Mouse (Mus musculus): Measurements from ENCODE around the gene Abtb1. TPM values are rescaled to one million over a fixed set of nuclear protein-coding genes. Genes with fewer than 3 reads are reported as not detected.

Gene Abtb1
- polyA plus RNA-seq, 1 experiment from 2014 or later: 31.6 TPM

- H3K4me1 ChIP-seq (ENCODE audit: control insufficient read depth, insufficient read depth, low read length): peaks cover 13% of the 10 kb centered on the region
- ATAC-seq (replicated peaks; ENCODE audit: extremely low read depth, insufficient read depth, low FRiP score): no peak
- no peak overlapping the region for H3K9ac ChIP-seq (ENCODE audit: low read length)
These were observed 36.7 kb downstream of the Abtb1 start for GRCm38 (mm10) chr6:88804966-88805577.

GRCm38 (mm10) chr6:88803957-88804695, 37.7 kb downstream of the Abtb1 start:
- H3K4me1 ChIP-seq (ENCODE audit: control insufficient read depth, insufficient read depth, low read length): peaks cover 9% of the 10 kb centered on the region
- no peak overlapping the region for H3K4me2 ChIP-seq (ENCODE audit: low read depth, low read length)
- no peak overlapping the region for H3K9ac ChIP-seq (ENCODE audit: low read length)
- H3K27ac ChIP-seq (ENCODE audit: low read length): peak overlapping the region; percentile 26
- no peaks in the 10 kb centered on the region for H3K27me3 ChIP-seq (ENCODE audit: control insufficient read depth, insufficient read depth, low read length)
- peak; percentile 56 for ATAC-seq (replicated peaks; ENCODE audit: extremely low read depth, insufficient read depth, low FRiP score)
- H3K9me3 ChIP-seq (replicated peaks; ENCODE audit: control insufficient read depth, low read length): no peaks in the 10 kb centered on the region
- H3K4me3 ChIP-seq (ENCODE audit: low read length): no peak overlapping the region
- no peaks in the 10 kb centered on the region for H3K36me3 ChIP-seq (ENCODE audit: control insufficient read depth, insufficient read depth)
- 45% methylated on average over 4 of the region's 4 CpGs for WGBS

More at GRCm38 (mm10) chr6:88804966-88805577, 36.7 kb downstream of the Abtb1 start:
- Histone ChIP-seq H3K27me3 (ENCODE audit: control insufficient read depth, insufficient read depth, low read length) (no peaks in the 10 kb centered on the region), H3K4me3 (ENCODE audit: low read length) (no peak overlapping the region), H3K9me3 (replicated peaks; ENCODE audit: control insufficient read depth, low read length) (no peaks in the 10 kb centered on the region), H3K4me2 (ENCODE audit: low read depth, low read length) (no peak overlapping the region), H3K36me3 (ENCODE audit: control insufficient read depth, insufficient read depth) (no peaks in the 10 kb centered on the region), H3K27ac (ENCODE audit: low read length) (no peak overlapping the region)
- WGBS: 80% methylated on average over 17 of the region's 17 CpGs

GRCm38 (mm10) chr6:88803051-88803450, 38.7 kb downstream of the Abtb1 start:
- 69% methylated on average over 7 of the region's 7 CpGs for WGBS

GRCm38 (mm10) chr6:88800735-88801134, 41.0 kb downstream of the Abtb1 start:
- WGBS: 14% methylated on average over 3 of the region's 3 CpGs
- no peaks in the 10 kb centered on the region for H3K27me3 ChIP-seq (ENCODE audit: control insufficient read depth, insufficient read depth, low read length)
- peaks cover 9% of the 10 kb centered on the region for H3K4me1 ChIP-seq (ENCODE audit: control insufficient read depth, insufficient read depth, low read length)
- no peak overlapping the region for H3K4me2 ChIP-seq (ENCODE audit: low read depth, low read length)
- H3K27ac ChIP-seq (ENCODE audit: low read length): peak overlapping the region; percentile 9; the same call in 1 of the 2 replicates
- H3K9me3 ChIP-seq (replicated peaks; ENCODE audit: control insufficient read depth, low read length): no peaks in the 10 kb centered on the region
- no peaks in the 10 kb centered on the region for H3K36me3 ChIP-seq (ENCODE audit: control insufficient read depth, insufficient read depth)
- no peak overlapping the region for H3K9ac ChIP-seq (ENCODE audit: low read length)
- 0 out of 2 replicates have a peak, but pooled peaks have one; percentile 15 for ATAC-seq (replicated peaks; ENCODE audit: extremely low read depth, insufficient read depth, low FRiP score)
- no peak overlapping the region for H3K4me3 ChIP-seq (ENCODE audit: low read length)

More at GRCm38 (mm10) chr6:88803051-88803450, 38.7 kb downstream of the Abtb1 start:
- H3K9me3 ChIP-seq (replicated peaks; ENCODE audit: control insufficient read depth, low read length): no peaks in the 10 kb centered on the region
- H3K4me2 ChIP-seq (ENCODE audit: low read depth, low read length): no peak overlapping the region
- H3K9ac ChIP-seq (ENCODE audit: low read length): no peak overlapping the region
- H3K27me3 ChIP-seq (ENCODE audit: control insufficient read depth, insufficient read depth, low read length): no peaks in the 10 kb centered on the region
- no peaks in the 10 kb centered on the region for H3K36me3 ChIP-seq (ENCODE audit: control insufficient read depth, insufficient read depth)
- H3K27ac ChIP-seq (ENCODE audit: low read length): no peak overlapping the region
- H3K4me3 ChIP-seq (ENCODE audit: low read length): no peak overlapping the region
- ATAC-seq (replicated peaks; ENCODE audit: extremely low read depth, insufficient read depth, low FRiP score): no peak
- H3K4me1 ChIP-seq (ENCODE audit: control insufficient read depth, insufficient read depth, low read length): peaks cover 9% of the 10 kb centered on the region

- Histone ChIP-seq H3K4me1 (ENCODE audit: control insufficient read depth, insufficient read depth, low read length) (peaks cover 9% of the 10 kb centered on the region), H3K27me3 (ENCODE audit: control insufficient read depth, insufficient read depth, low read length) (no peaks in the 10 kb centered on the region), H3K9ac (ENCODE audit: low read length) (no peak overlapping the region), H3K4me2 (ENCODE audit: low read depth, low read length) (no peak overlapping the region), H3K27ac (ENCODE audit: low read length) (no peak overlapping the region), H3K9me3 (replicated peaks; ENCODE audit: control insufficient read depth, low read length) (no peaks in the 10 kb centered on the region), H3K4me3 (ENCODE audit: low read length) (no peak overlapping the region), H3K36me3 (ENCODE audit: control insufficient read depth, insufficient read depth) (no peaks in the 10 kb centered on the region)
- ATAC-seq (replicated peaks; ENCODE audit: extremely low read depth, insufficient read depth, low FRiP score): no peak
- 74% methylated on average over 7 of the region's 7 CpGs for WGBS
These were observed 41.6 kb downstream of the Abtb1 start for GRCm38 (mm10) chr6:88800191-88800590.

GRCm38 (mm10) chr6:88794561-88794971, 47.2 kb downstream of the Abtb1 start:
- Histone ChIP-seq H3K4me1 (ENCODE audit: control insufficient read depth, insufficient read depth, low read length) (peaks cover 14% of the 10 kb centered on the region), H3K27ac (ENCODE audit: low read length) (no peak overlapping the region), H3K36me3 (ENCODE audit: control insufficient read depth, insufficient read depth) (no peaks in the 10 kb centered on the region), H3K4me3 (ENCODE audit: low read length) (no peak overlapping the region), H3K4me2 (ENCODE audit: low read depth, low read length) (no peak overlapping the region), H3K9ac (ENCODE audit: low read length) (no peak overlapping the region), H3K9me3 (replicated peaks; ENCODE audit: control insufficient read depth, low read length) (no peaks in the 10 kb centered on the region), H3K27me3 (ENCODE audit: control insufficient read depth, insufficient read depth, low read length) (no peaks in the 10 kb centered on the region)
- ATAC-seq (replicated peaks; ENCODE audit: extremely low read depth, insufficient read depth, low FRiP score): no peak
- WGBS: 70% methylated on average over 14 of the region's 14 CpGs

GRCm38 (mm10) chr6:88793872-88794271, 47.9 kb downstream of the Abtb1 start:
- peaks cover 14% of the 10 kb centered on the region for H3K4me1 ChIP-seq (ENCODE audit: control insufficient read depth, insufficient read depth, low read length)
- ATAC-seq (replicated peaks; ENCODE audit: extremely low read depth, insufficient read depth, low FRiP score): no peak

GRCm38 (mm10) chr6:88793243-88793642, 48.5 kb downstream of the Abtb1 start:
- Histone ChIP-seq H3K4me2 (ENCODE audit: low read depth, low read length) (no peak overlapping the region), H3K27ac (ENCODE audit: low read length) (no peak overlapping the region), H3K9ac (ENCODE audit: low read length) (no peak overlapping the region), H3K9me3 (replicated peaks; ENCODE audit: control insufficient read depth, low read length) (no peaks in the 10 kb centered on the region), H3K27me3 (ENCODE audit: control insufficient read depth, insufficient read depth, low read length) (no peaks in the 10 kb centered on the region), H3K36me3 (ENCODE audit: control insufficient read depth, insufficient read depth) (no peaks in the 10 kb centered on the region), H3K4me3 (ENCODE audit: low read length) (no peak overlapping the region), H3K4me1 (ENCODE audit: control insufficient read depth, insufficient read depth, low read length) (peaks cover 14% of the 10 kb centered on the region)
- ATAC-seq (replicated peaks; ENCODE audit: extremely low read depth, insufficient read depth, low FRiP score): no peak
- WGBS: 61% methylated on average over 2 of the region's 2 CpGs

More at GRCm38 (mm10) chr6:88793872-88794271, 47.9 kb downstream of the Abtb1 start:
- H3K4me3 ChIP-seq (ENCODE audit: low read length): no peak overlapping the region
- no peak overlapping the region for H3K9ac ChIP-seq (ENCODE audit: low read length)
- no peak overlapping the region for H3K4me2 ChIP-seq (ENCODE audit: low read depth, low read length)
- H3K36me3 ChIP-seq (ENCODE audit: control insufficient read depth, insufficient read depth): no peaks in the 10 kb centered on the region
- 81% methylated on average over 13 of the region's 13 CpGs for WGBS
- no peaks in the 10 kb centered on the region for H3K27me3 ChIP-seq (ENCODE audit: control insufficient read depth, insufficient read depth, low read length)
- H3K9me3 ChIP-seq (replicated peaks; ENCODE audit: control insufficient read depth, low read length): no peaks in the 10 kb centered on the region
- H3K27ac ChIP-seq (ENCODE audit: low read length): no peak overlapping the region

GRCm38 (mm10) chr6:88792147-88792691, 49.6 kb downstream of the Abtb1 start:
- no peaks in the 10 kb centered on the region for H3K27me3 ChIP-seq (ENCODE audit: control insufficient read depth, insufficient read depth, low read length)
- H3K27ac ChIP-seq (ENCODE audit: low read length): no peak overlapping the region
- H3K9me3 ChIP-seq (replicated peaks; ENCODE audit: control insufficient read depth, low read length): no peaks in the 10 kb centered on the region
- no peak for ATAC-seq (replicated peaks; ENCODE audit: extremely low read depth, insufficient read depth, low FRiP score)
- H3K4me2 ChIP-seq (ENCODE audit: low read depth, low read length): no peak overlapping the region
- H3K36me3 ChIP-seq (ENCODE audit: control insufficient read depth, insufficient read depth): no peaks in the 10 kb centered on the region
- H3K9ac ChIP-seq (ENCODE audit: low read length): no peak overlapping the region
- 49% methylated on average over 7 of the region's 7 CpGs for WGBS
- peaks cover 20% of the 10 kb centered on the region for H3K4me1 ChIP-seq (ENCODE audit: control insufficient read depth, insufficient read depth, low read length)
- no peak overlapping the region for H3K4me3 ChIP-seq (ENCODE audit: low read length)
